Mouse (Mus musculus) cerebellum, postnatal 4 days (tissue): ENCODE measurements at regions not wholly inside any gene's neighbourhood (a gene's known extent, or its start where the extent isn't known, plus 50 kb on each side); places are given as distances from the start of the nearest gene placed in this dataset.

Experiments
- DNase-seq, 2 experiments: peaks; one replicate each; pipeline ENCODE4 v3.0.0; 2022; ENCODE audit warnings: low spot score in 2 of 2, mixed read lengths in 1 of 2

GRCm38 (mm10) chr1:41810318-41810964, 885.1 kb upstream of the Pou3f3 start:
- peak; percentile 29 to 61 for DNase-seq

GRCm38 (mm10) chr1:41811130-41811529, 884.4 kb upstream of the Pou3f3 start:
- DNase-seq: no peak

- DNase-seq: no peak
Measured at GRCm38 (mm10) chr1:41812071-41812470, 883.5 kb upstream of the Pou3f3 start.

GRCm38 (mm10) chr1:41814032-41815005, 881.2 kb upstream of the Pou3f3 start:
- DNase-seq: no peak

GRCm38 (mm10) chr1:41815021-41815420, 880.5 kb upstream of the Pou3f3 start:
- DNase-seq: no peak

- DNase-seq: no peak
Measured at GRCm38 (mm10) chr1:41822742-41823141, 872.8 kb upstream of the Pou3f3 start.

- no peak for DNase-seq
Measured at GRCm38 (mm10) chr1:41825223-41825622, 870.3 kb upstream of the Pou3f3 start.

- no peak for DNase-seq
Measured at GRCm38 (mm10) chr1:41831641-41832040, 863.9 kb upstream of the Pou3f3 start.
